Mouse (Mus musculus): ENCODE measurements around the gene Pde4d. TPM values are rescaled to one million over a fixed set of nuclear protein-coding genes. Genes with fewer than 3 reads are reported as not detected.

The Pde4d gene
- total and polyA plus RNA-seq, 3 experiments: 18.5 to 18.8 TPM; not detected in 1

DNA sequence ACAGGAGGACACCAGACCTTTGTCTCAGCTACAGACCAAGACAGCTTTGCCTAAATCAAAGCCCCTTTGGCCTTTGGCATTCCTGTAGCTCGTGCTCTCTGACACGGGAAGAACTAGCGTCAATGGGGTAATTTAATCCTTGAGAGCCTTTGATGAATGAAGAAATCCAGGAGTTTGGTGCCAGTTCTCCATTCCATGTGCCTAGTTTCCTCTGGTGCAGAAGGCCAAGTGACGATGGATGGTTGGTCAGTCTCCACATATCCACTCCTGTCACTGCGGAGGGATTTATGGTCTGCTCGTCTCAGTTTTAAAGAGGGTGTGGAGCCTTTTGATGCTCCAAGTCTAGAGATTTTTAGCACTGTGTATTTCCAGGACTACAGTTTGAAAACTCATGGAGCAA is 1036.4 kb downstream of the Pde4d start:
- Histone ChIP-seq H3K79me2 (ENCODE audit: control insufficient read depth, insufficient read depth, low read length, poor library complexity) (no peaks in the 10 kb centered on the region), H3K9ac (ENCODE audit: control insufficient read depth, low read depth, low read length, poor library complexity, severe bottlenecking) (no peak overlapping the region), H3K4me1 (ENCODE audit: control insufficient read depth in 1 of 2, insufficient read depth in 2 of 2, low read length in 2 of 2) (no peaks in the 10 kb centered on the region), H3K36me3 (ENCODE audit: control insufficient read depth in 1 of 2, insufficient read depth in 2 of 2, low read length in 2 of 2) (no peaks in the 10 kb centered on the region), H3K27ac (ENCODE audit: control insufficient read depth, low read depth, low read length) (no peak overlapping the region), H3K9me3 (replicated peaks; ENCODE audit: insufficient read depth, low read length) (no peaks in the 10 kb centered on the region), H3K27me3 (ENCODE audit: control insufficient read depth in 1 of 2, insufficient read depth in 2 of 2, low read length in 2 of 2) (peaks cover 4 to 8% of the 10 kb centered on the region in 2 experiments; a peak in 3 of 4 replicates), H3K4me3 (ENCODE audit: control insufficient read depth in 1 of 2, insufficient read depth in 1 of 2, low read depth in 2 of 2, low read length in 2 of 2) (no peak overlapping the region)
- DNase-seq (ENCODE audit: low read depth, low spot score): no peak
- TF ChIP-seq POLR2AphosphoS2 (IDR thresholded peaks at IDR 0.05; ENCODE audit: low read length) (no peak), SMC3 (IDR thresholded peaks at IDR 0.05; ENCODE audit: low read depth, low read length) (no peak), RCOR1 (IDR thresholded peaks at IDR 0.05; ENCODE audit: low read depth, low read length) (no peak)

DNA sequence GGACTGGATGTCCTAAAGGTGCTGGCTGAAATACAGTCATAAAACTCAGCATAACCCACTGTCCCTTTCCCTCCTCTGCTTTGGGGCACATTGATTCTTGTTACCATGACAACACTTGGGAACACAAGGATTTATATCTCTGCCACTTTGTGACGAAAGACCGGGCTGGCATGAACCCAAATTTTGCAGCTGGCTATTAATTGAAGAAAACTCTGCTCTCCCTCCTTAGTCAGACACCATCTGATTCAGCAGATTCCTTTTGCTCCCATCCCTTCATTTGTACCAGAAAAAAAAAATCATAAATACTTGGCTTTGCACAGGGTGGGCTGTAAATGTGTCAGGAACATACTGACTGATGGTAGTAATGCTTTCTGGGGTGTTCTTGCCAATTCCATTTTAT is 1037.6 kb downstream of the Pde4d start:
- H3K27me3 ChIP-seq (ENCODE audit: control insufficient read depth in 1 of 2, insufficient read depth in 2 of 2, low read length in 2 of 2): peaks cover 4 to 8% of the 10 kb centered on the region in 2 experiments; a peak in 3 of 4 replicates
- H3K4me3 ChIP-seq (ENCODE audit: control insufficient read depth in 1 of 2, insufficient read depth in 1 of 2, low read depth in 2 of 2, low read length in 2 of 2): no peak overlapping the region
- no peak for TF ChIP-seq USF1 (IDR thresholded peaks at IDR 0.05; ENCODE audit: low read depth, low read length)
- no peak for TF ChIP-seq KAT2A (conservative IDR thresholded peaks at IDR 0.05; ENCODE audit: low read depth, low read length)
- TF ChIP-seq ZC3H11A (IDR thresholded peaks at IDR 0.05; ENCODE audit: low read depth, low read length): no peak
- no peak for TF ChIP-seq SIN3A (IDR thresholded peaks at IDR 0.05; ENCODE audit: low read length)
- TF ChIP-seq CHD2 (IDR thresholded peaks at IDR 0.05; ENCODE audit: low read length): no peak
- no peak for TF ChIP-seq GABPA (IDR thresholded peaks at IDR 0.05; ENCODE audit: low read depth, low read length)
- no peak for TF ChIP-seq POLR2AphosphoS5 (IDR thresholded peaks at IDR 0.05; ENCODE audit: borderline replicate concordance, low read depth, low read length)
- TF ChIP-seq ELF1 (IDR thresholded peaks at IDR 0.05; ENCODE audit: low read depth, low read length): no peak
- no peak for TF ChIP-seq ZMIZ1 (IDR thresholded peaks at IDR 0.05; ENCODE audit: low read depth, low read length)
- no peak for TF ChIP-seq TAL1 (IDR thresholded peaks at IDR 0.05; ENCODE audit: low read length)
- TF ChIP-seq RAD21 (IDR thresholded peaks at IDR 0.05; ENCODE audit: low read depth, low read length): no peak
- DNase-seq (ENCODE audit: low read depth, low spot score): no peak
- H3K4me1 ChIP-seq (ENCODE audit: control insufficient read depth in 1 of 2, insufficient read depth in 2 of 2, low read length in 2 of 2): no peaks in the 10 kb centered on the region
- H3K9ac ChIP-seq (ENCODE audit: control insufficient read depth, low read depth, low read length, poor library complexity, severe bottlenecking): no peak overlapping the region
- no peaks in the 10 kb centered on the region for H3K36me3 ChIP-seq (ENCODE audit: control insufficient read depth in 1 of 2, insufficient read depth in 2 of 2, low read length in 2 of 2)
- H3K9me3 ChIP-seq (replicated peaks; ENCODE audit: insufficient read depth, low read length): no peaks in the 10 kb centered on the region
- H3K79me2 ChIP-seq (ENCODE audit: control insufficient read depth, insufficient read depth, low read length, poor library complexity): no peaks in the 10 kb centered on the region
- H3K27ac ChIP-seq (ENCODE audit: control insufficient read depth, low read depth, low read length): no peak overlapping the region

DNA sequence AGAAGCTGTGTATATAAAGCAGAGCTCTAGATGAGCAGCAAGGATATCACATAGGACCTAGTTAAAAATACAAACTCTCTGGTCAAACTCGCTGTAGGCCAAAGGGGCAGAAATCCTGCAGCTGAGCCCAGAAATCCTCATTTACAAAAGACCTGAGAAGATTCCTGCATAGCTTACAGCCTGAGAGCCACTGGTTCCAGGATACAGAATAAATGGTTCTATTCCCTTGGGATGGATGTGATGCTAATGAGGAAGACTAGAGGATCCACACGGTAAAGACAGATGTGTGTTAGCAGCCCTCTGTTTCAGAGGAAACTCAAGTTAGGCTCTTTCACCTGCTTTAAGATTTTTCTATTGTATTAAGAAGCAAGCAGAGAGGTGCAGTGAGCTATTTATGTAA is 1041.1 kb downstream of the Pde4d start:
- H3K9ac ChIP-seq (ENCODE audit: control insufficient read depth, low read depth, low read length, poor library complexity, severe bottlenecking): no peak overlapping the region
- H3K27me3 ChIP-seq (ENCODE audit: control insufficient read depth in 1 of 2, insufficient read depth in 2 of 2, low read length in 2 of 2): peaks cover 6 to 7% of the 10 kb centered on the region in 2 experiments; a peak in 3 of 4 replicates
- TF ChIP-seq SIN3A (IDR thresholded peaks at IDR 0.05; ENCODE audit: low read length): no peak
- no peak for TF ChIP-seq E2F4 (IDR thresholded peaks at IDR 0.05; ENCODE audit: borderline replicate concordance, low read depth, low read length)
- no peak for TF ChIP-seq CHD2 (IDR thresholded peaks at IDR 0.05; ENCODE audit: low read length)
- TF ChIP-seq MAFK (IDR thresholded peaks at IDR 0.05; ENCODE audit: borderline replicate concordance, low read depth, low read length): no peak
- no peak for TF ChIP-seq ZC3H11A (IDR thresholded peaks at IDR 0.05; ENCODE audit: low read depth, low read length)
- no peak for TF ChIP-seq MAX (IDR thresholded peaks at IDR 0.05; ENCODE audit: low read length)
- no peak for TF ChIP-seq ZKSCAN1 (IDR thresholded peaks at IDR 0.05; ENCODE audit: low read depth, low read length)
- no peak for TF ChIP-seq TCF12 (IDR thresholded peaks at IDR 0.05; ENCODE audit: low read depth, low read length)
- no peak for TF ChIP-seq POLR2AphosphoS5 (IDR thresholded peaks at IDR 0.05; ENCODE audit: borderline replicate concordance, low read depth, low read length)
- TF ChIP-seq HCFC1 (IDR thresholded peaks at IDR 0.05; ENCODE audit: low read depth, low read length): no peak
- no peak for TF ChIP-seq JUND (IDR thresholded peaks at IDR 0.05; ENCODE audit: low read depth, low read length)
- no peak for TF ChIP-seq NELFE (IDR thresholded peaks at IDR 0.05; ENCODE audit: low read depth, low read length)
- no peak for TF ChIP-seq USF2 (IDR thresholded peaks at IDR 0.05; ENCODE audit: borderline replicate concordance in 1 of 2, insufficient read depth in 1 of 2, low read depth in 1 of 2, low read length in 2 of 2)
- TF ChIP-seq MYB (IDR thresholded peaks at IDR 0.05; ENCODE audit: low read depth, low read length): no peak
- no peak for TF ChIP-seq ETS1 (IDR thresholded peaks at IDR 0.05; ENCODE audit: low read depth, low read length)
- no peak for TF ChIP-seq KAT2A (conservative IDR thresholded peaks at IDR 0.05; ENCODE audit: low read depth, low read length)
- TF ChIP-seq EP300 (IDR thresholded peaks at IDR 0.05; ENCODE audit: low read depth in 1 of 2, low read length in 2 of 2): no peak
- no peak for DNase-seq (ENCODE audit: low read depth, low spot score)
- no peaks in the 10 kb centered on the region for H3K79me2 ChIP-seq (ENCODE audit: control insufficient read depth, insufficient read depth, low read length, poor library complexity)
- H3K4me1 ChIP-seq (ENCODE audit: control insufficient read depth in 1 of 2, insufficient read depth in 2 of 2, low read length in 2 of 2): no peaks in the 10 kb centered on the region
- no peak overlapping the region for H3K4me3 ChIP-seq (ENCODE audit: control insufficient read depth in 1 of 2, insufficient read depth in 1 of 2, low read depth in 2 of 2, low read length in 2 of 2)
- no peak overlapping the region for H3K27ac ChIP-seq (ENCODE audit: control insufficient read depth, low read depth, low read length)
- no peaks in the 10 kb centered on the region for H3K9me3 ChIP-seq (replicated peaks; ENCODE audit: insufficient read depth, low read length)
- no peaks in the 10 kb centered on the region for H3K36me3 ChIP-seq (ENCODE audit: control insufficient read depth in 1 of 2, insufficient read depth in 2 of 2, low read length in 2 of 2)

Measured in MEL (cell line).